Mouse (Mus musculus): ENCODE results near the gene Ccnjl.

The Ccnjl gene

GRCm38 (mm10) chr11:43528683-43529499, at the start of gene Ccnjl:
Gene Ccnjl (plus strand): TSS chr11:43528784.
- peak; percentile 15 to 53 for DNase-seq (ENCODE audit: low spot score in 2 of 2)

DNA sequence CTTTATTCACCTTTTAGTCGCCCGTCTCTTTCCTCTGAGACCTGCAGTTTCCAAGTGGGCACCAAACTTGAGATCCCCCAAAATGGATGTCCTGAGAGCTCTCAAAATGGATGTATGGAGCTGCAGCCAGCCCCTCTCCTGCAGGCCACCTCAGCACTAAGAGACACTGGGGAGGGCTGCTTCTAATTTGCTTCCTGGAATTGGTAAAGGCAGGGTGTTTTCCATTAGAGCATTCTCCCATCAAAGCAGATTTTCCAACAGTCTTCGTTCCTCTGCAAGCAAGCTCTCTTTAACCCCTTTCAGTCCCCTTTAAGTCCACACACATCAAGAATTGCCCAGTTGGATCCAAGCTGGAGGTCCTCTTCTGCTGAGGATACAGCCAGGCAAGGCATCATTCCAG, 49.2 kb upstream of the Ccnjl start:
- DNase-seq (ENCODE audit: low spot score in 2 of 2) = no peak

DNA sequence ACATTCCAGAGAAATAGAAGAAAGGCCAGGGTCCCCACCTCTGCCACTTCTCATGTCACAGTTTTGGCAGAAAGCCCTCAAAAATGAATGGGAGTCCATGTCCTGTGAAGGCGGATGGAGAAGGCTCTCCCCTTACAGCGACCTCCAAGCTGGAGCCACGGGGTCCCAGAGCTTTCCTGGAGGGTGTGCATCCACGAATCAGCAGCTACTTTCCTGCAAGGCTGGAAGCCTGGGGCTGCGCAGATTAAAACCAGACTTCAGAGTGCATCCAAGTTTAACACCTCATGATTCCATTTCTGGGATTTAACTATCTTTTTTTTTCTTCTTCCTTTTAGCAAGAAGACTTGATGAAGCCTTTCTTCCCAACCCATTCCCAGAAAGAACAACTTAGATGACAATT, 48.0 kb upstream of the Ccnjl start:
- DNase-seq (ENCODE audit: low spot score in 2 of 2) = no peak

GRCm38 (mm10) chr11:43481672-43482522, 46.7 kb upstream of the Ccnjl start:
- DNase-seq (ENCODE audit: low spot score in 2 of 2) = no peak

- no peak for DNase-seq (ENCODE audit: low spot score in 2 of 2)
Measured at GRCm38 (mm10) chr11:43483122-43483792, 45.3 kb upstream of the Ccnjl start.

DNA sequence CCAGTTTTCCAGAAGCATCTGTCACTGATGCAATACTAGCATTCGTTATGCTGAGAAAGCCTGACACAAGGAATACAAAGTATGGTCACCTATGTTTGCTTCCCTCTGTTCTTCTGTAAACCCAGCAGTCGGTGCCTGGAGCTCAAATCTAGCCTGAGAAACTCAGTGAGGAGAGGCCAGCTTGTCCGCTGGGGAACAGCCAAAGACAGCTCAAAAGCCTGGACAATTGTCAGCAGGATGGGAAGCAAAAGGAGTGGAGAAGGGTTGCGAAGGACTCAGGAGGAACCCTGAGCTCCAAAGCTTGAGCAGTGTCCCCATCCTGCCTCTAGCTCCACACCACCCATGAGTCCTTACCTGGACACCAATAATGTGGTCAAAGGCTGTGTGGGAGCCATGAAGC, 44.5 kb upstream of the Ccnjl start:
- no peak for DNase-seq (ENCODE audit: low spot score in 2 of 2)

DNA sequence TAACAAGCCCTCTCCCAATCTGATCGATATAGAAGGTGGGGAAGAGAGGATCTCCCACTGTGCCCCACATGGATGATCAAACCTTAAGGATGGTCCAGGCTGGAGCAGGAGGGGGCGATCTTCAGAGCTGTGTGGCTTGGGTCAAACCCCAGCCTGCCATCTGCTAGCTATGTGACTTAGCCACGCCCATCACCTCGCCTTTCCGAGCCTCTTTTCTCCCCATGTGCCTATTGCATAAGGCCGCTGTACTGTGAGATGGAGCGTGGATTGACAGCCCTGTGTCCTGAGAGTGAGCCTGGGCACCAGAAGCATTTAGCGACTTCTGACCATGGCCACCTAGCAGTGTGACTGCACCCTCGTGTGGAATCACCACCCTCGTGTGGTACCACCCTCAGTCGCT, 43.9 kb upstream of the Ccnjl start:
- DNase-seq (ENCODE audit: low spot score in 2 of 2) = no peak

DNA sequence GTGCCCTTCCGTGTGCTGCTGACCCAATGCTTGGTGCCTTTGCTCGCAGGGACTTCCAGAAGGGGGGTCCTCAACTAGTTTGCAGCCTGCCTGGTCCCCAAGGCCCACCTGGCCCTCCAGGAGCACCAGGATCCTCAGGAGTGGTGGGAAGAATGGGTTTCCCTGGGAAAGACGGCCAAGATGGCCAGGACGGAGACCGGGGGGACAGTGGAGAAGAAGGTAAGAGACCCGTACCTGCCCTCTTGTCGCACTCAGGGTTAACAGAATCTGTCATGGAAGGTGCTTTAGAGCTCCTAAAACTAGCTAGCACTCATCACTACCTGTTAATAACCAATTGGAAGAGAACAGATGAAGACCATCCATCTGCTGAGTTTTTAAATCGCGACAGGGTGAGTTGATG, 42.7 kb upstream of the Ccnjl start:
- DNase-seq (ENCODE audit: low spot score in 2 of 2) = no peak

DNA sequence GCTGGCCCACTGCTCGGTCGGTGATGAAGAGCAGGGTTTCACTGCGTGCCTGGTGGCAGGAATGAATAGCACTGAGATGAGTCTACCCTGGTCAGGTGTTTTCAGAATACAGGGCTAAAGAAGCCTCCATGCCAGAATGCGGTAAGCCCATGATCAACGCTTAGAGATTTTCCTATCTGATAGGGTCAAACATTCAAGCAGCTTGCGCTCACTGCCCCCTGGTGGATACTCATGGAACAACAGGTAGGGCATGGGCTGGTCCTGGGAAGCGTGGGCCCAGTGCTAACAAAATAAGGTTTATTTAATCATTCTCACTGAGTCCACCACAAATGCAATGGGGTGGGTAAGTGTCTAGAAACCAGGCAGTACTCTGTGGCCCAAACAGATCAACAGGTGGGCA, 35.9 kb upstream of the Ccnjl start:
- peak; percentile 81 for DNase-seq (ENCODE audit: low spot score in 2 of 2)

DNA sequence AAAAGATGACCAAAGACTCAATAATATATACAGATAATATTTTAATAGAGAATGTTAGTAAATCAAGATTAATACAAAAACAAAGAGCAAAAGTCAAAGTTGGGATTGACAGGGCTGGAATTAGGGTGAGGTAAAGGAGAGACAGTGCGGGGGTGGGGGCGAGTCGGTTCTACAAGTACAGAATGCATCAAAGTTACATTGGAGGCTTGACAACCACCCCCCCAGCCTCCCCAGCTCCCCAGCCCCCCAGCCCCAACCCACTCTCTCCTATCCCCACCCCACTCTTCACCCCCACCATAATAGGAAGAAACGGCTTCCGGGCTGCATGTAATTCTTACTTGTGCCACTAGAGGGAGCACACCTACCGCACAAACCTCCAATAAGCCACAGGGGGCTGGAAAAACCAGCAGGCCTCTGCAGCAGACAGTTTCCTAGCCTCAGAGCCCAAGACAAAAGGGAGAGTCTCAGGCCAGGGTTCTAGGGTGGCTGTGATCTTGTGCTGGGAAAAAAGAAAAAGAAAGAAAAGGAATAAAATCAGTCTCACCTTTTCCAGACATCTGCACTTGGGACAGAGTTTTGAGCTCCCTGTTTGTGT, 34.7 kb upstream of the Ccnjl start:
- peak; percentile 73 to 85 for DNase-seq (ENCODE audit: low spot score in 2 of 2)

DNA sequence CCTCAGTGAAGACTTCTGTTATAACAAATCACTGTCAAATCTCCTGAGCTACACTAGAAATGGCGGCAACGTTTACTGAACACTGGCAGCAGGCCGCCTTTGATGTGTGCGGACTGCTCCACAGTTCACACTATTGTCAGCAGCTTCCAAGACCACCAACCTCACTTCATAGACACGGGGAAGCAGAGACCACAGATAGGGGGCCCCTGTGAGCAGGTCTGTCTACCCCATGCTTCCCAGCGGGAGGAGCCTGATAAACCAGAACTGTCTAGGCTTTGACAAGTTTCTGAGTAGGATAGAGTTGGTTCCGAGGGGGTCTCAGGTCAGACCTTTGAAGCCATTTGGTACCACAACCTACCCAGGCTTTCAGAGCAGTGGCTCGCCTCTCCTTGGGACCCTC, 33.5 kb upstream of the Ccnjl start:
- DNase-seq (ENCODE audit: low spot score in 2 of 2) = no peak

- DNase-seq (ENCODE audit: low spot score in 2 of 2) = peak; percentile 57 to 72
Measured at GRCm38 (mm10) chr11:43495532-43495931, 33.1 kb upstream of the Ccnjl start.

DNA sequence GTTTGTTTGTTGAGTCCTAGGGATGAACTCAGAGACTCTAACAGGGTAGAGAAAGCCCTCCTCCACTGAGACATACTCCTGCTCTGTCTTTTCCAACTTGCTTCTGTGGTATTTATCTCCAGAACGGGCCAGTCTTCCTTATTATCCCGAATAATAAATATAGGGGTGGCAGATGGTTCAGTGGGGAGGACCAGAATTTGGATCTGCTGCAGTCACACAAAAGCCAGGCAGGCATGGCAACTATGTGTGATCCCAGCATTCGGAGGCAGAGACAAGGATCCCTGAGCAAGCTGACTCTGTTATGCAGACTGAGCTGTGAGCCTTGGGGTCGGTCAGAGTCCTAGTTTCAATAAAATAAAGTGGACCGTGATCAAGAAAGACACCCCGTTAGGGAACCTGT, 27.3 kb upstream of the Ccnjl start:
- DNase-seq (ENCODE audit: low spot score in 2 of 2) = no peak

- no peak for DNase-seq (ENCODE audit: low spot score in 2 of 2)
Measured at GRCm38 (mm10) chr11:43505188-43505587, 23.4 kb upstream of the Ccnjl start.

- DNase-seq (ENCODE audit: low spot score in 2 of 2) = peak in 1 of 2 experiments; percentile 13
Measured at GRCm38 (mm10) chr11:43507976-43508375, 20.6 kb upstream of the Ccnjl start.

DNA sequence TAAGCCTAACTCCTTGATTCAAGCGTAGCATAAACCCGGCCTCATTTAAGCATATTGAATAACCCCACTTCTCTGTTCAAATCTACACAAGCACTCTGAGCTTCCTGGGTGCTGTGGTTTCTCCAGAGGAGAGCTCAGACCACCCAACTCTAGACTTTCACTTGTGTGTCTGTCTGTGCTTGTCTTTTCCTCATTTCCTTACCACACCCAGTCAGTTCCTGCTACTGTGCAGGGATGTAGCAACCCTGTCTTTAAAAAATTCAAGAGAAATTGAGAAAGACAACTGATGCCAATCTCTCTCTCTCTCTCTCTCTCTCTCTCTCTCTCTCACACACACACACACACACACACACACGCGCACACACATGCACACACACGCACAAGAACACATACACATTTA, 18.7 kb upstream of the Ccnjl start:
- no peak for DNase-seq (ENCODE audit: low spot score in 2 of 2)

DNA sequence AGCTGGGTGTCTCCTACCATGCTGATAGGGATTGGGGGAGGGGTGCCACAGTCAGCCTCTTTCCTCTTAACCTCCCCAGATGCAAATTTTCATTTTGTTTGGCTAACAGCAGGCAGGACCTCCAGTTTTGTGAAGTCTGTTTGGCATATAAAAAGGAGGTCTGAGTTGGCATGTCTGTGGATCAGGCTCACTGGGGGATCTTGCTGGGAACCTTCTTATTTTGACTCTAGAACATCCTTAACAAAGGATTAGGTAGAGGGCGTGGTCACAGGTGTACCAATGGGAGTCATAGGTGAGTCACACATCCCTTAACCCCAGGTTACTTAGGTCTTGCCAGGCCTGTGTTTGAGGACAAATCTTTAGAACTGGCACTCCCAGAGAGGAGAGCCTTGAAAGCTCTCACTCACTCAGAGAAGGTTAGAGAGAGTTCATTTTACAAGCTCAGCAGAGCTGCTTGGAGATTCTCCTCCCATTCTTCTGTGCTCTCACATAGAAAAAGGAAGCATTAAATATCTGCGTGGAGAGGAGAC, 15.9 kb upstream of the Ccnjl start:
- DNase-seq (ENCODE audit: low spot score in 2 of 2) = no peak

- DNase-seq (ENCODE audit: low spot score in 2 of 2) = no peak
Measured at GRCm38 (mm10) chr11:43516344-43517021, 12.1 kb upstream of the Ccnjl start.

GRCm38 (mm10) chr11:43517641-43518040, 10.9 kb upstream of the Ccnjl start:
- no peak for DNase-seq (ENCODE audit: low spot score in 2 of 2)

DNA sequence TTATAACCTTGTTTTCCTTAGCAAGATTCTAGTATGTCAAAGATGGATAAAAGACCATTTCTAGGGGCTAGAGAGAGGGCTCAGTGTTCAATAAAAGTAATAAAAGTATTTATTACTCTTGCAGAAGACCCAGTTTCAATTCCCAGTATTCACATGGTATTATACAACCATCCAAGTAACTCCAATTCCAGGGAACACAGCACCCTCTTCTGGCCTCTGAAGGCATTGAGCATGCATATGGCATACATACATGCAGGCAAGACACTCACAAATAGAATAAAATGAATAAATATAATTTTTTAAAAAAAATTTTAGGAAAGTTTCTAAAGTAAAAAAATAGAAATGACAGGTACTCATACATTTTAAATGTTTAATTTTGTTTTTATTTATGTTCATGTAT, 10.5 kb upstream of the Ccnjl start:
- DNase-seq (ENCODE audit: low spot score in 2 of 2) = no peak

DNA sequence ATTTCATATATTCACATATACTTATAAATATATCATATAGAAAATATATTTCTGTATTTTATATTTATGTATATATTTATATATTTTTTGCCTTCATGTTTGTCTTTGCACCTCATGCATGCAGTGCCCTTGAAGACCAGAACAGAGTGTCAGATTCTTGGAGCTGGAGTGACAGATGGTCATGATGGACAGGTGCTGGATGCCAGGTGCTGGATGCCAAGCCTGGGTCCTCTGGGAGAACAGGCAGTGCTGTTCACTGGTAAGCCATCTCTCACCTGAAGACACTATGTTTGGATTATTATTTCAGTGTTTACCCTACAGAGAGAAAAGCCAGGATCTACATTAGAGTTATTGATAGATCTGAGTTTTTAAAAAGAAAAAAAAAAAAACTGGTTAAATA, 9.8 kb upstream of the Ccnjl start:
- no peak for DNase-seq (ENCODE audit: low spot score in 2 of 2)

Measured in right cerebral cortex, adult 2 months (tissue).